Mouse (Mus musculus) C2C12 (cell line): ENCODE data around the gene Uspl1.

Experiments
- CTCF ChIP-seq: IDR thresholded peaks from one replicate; pipeline ENCODE4 v1.5.1; 2011; ENCODE audit not compliant: control insufficient read depth, insufficient read depth, insufficient read length
- FOSL1 ChIP-seq: IDR thresholded peaks from one replicate; pipeline ENCODE4 v1.8.0; 2011; ENCODE audit warnings: mild to moderate bottlenecking, low read length; ENCODE audit not compliant: poor library complexity, insufficient read depth, severe bottlenecking

DNA sequence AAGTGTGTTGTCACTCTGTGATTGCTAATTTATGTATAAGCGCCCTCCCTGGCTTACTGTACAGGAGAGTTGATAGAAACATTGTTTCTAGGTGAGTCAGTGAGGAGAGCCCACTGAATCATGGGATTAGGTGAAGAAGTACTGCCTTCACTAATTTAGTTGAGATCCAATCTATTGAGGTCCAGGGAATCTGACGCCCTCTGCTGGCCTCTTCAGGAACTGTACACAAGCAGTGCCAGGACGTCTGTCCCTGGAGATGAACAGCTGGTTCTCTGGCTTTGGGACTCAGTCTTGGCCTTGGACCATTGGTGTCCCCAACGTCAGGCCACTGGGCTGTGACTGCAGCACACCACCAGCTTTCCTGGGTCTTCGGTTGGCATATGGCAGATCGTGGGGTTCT, 77.7 kb downstream of the Uspl1 start:
- TF ChIP-seq FOSL1 (no peak), CTCF (no peak)
